29 mouse cellular contexts compared by ENCODE assay signal in the genomic region with DNA sequence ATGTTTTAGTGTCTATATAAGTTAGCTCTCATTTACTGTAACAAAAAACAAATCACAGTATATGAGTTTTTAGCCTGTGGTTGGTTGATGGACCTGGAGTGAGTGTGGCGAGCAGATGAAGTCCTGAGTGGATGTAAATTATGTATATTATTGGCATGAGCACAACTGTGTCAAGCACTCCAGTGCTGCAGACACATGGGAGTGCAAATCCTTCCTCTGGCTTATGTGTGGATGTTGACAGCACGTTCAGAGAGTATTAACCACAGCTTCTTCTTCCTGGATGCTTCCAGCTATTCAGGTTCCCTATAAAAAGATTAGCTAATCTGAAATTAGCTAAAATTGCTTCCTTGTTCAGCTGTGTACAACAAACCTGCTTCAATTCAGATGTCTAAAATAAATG. TPM values are rescaled to one million over a fixed set of nuclear protein-coding genes. Genes with fewer than 3 reads are reported as not detected.
"Had no signal": no experiment of that assay in that cellular context is flagged by ENCODE, and none has a peak within 500 bp of the region (broad histone marks: within the 10 kb centered on the region; RNA-seq: fewer than 3 reads in every experiment).

No protein-coding gene starts in this region.

- H3K4me2 ChIP-seq: limb, embryonic 13.5 days; liver, embryonic 12.5 days; liver, embryonic 15.5 days; lung, embryonic 15.5 days; midbrain, embryonic 11.5 days; neural tube, embryonic 12.5 days; neural tube, embryonic 15.5 days had no signal

- H3K9me3 ChIP-seq: limb, embryonic 10.5 days; limb, embryonic 13.5 days; liver, embryonic 12.5 days; liver, embryonic 15.5 days; lung, embryonic 15.5 days; megakaryocyte, embryonic 14.5 days; neural tube, embryonic 12.5 days; neural tube, embryonic 15.5 days had no signal

- H3K4me1 ChIP-seq: limb, embryonic 10.5 days; limb, embryonic 13.5 days; liver, embryonic 12.5 days; liver, embryonic 15.5 days; lung, embryonic 15.5 days; neural tube, embryonic 12.5 days; neural tube, embryonic 15.5 days had no signal

- H3K27ac ChIP-seq: layer of hippocampus, adult 2 months; limb, embryonic 10.5 days; limb, embryonic 13.5 days; liver, embryonic 12.5 days; liver, embryonic 15.5 days; lung, embryonic 15.5 days; neural tube, embryonic 12.5 days; neural tube, embryonic 15.5 days; stomach, postnatal 0 days had no signal

- H3K9ac ChIP-seq: limb, embryonic 13.5 days; liver, embryonic 12.5 days; liver, embryonic 15.5 days; lung, embryonic 15.5 days; neural tube, embryonic 12.5 days; neural tube, embryonic 15.5 days had no signal

- H3K27me3 ChIP-seq: limb, embryonic 13.5 days; liver, embryonic 12.5 days; liver, embryonic 15.5 days; lung, embryonic 15.5 days; megakaryocyte, embryonic 14.5 days; neural tube, embryonic 12.5 days; neural tube, embryonic 15.5 days had no signal

- DNase-seq: kidney, adult 11 months; kidney, adult 8-10 months; kidney, postnatal 14 days; layer of hippocampus, adult 9-11 months; liver; lung, adult 18-20 months; lung, postnatal 10 days; lung, postnatal 36 days; midbrain, embryonic 14.5 days; right cerebral cortex, adult 18-20 months; right cerebral cortex, postnatal 14 days; right cerebral cortex, postnatal 4 days; thymus, adult 2 months; thymus, postnatal 14 days had no signal

- ATAC-seq: liver, embryonic 12.5 days had no signal

- H3K4me3 ChIP-seq: layer of hippocampus, adult 2 months; limb, embryonic 10.5 days; limb, embryonic 13.5 days; liver, embryonic 12.5 days; liver, embryonic 15.5 days; lung, embryonic 15.5 days; megakaryocyte, embryonic 14.5 days; neural tube, embryonic 12.5 days; neural tube, embryonic 15.5 days had no signal

- H3K36me3 ChIP-seq: limb, embryonic 10.5 days; limb, embryonic 13.5 days; liver, embryonic 12.5 days; liver, embryonic 15.5 days; lung, embryonic 15.5 days; neural tube, embryonic 12.5 days; neural tube, embryonic 15.5 days had no signal

RNA-seq across cellular contexts. Expression of gene Cd200r3, which starts 42.6 kb away (rescaled TPM):
- total RNA-seq: layer of hippocampus, adult 2 months; layer of hippocampus, postnatal 25 days; left cerebral cortex, adult 18-20 months; left cerebral cortex, postnatal 25 days; midbrain, postnatal 0 days had no signal
- polyA plus RNA-seq: limb, embryonic 10.5 days; midbrain, embryonic 11.5 days; midbrain, embryonic 14.5 days; midbrain, postnatal 0 days; neural tube, embryonic 12.5 days had no signal
